Mouse (Mus musculus): ENCODE data around the gene Hist4h4. TPM values are rescaled to one million over a fixed set of nuclear protein-coding genes. Genes with fewer than 3 reads are reported as not detected.

Gene Hist4h4
- polyA plus RNA-seq, 1 experiment from 2014 or later = 0.79 TPM

Small RNA genes within 50 kb of the gene (microRNA-seq; reads per million reads assigned to microRNA genes)
- gene Gm44364 = not detected

Other genes with a start within 250 kb of the Hist4h4 start
- gene Plbd1, start 142.5 kb downstream of the Hist4h4 start, polyA plus RNA-seq (2016; fragmentation: Nextera tagmentation; extraction: Ambion mirVana) = 0.41 and 1.0 TPM in 2 replicates
- gene Gucy2c, start 22.6 kb downstream of the Hist4h4 start, polyA plus RNA-seq (2016; fragmentation: Nextera tagmentation; extraction: Ambion mirVana) = 0.05 and 0.17 TPM in 2 replicates
- 121 and 128 TPM in 2 replicates for gene H2afj, start 3.8 kb upstream of the Hist4h4 start, polyA plus RNA-seq (2016; fragmentation: Nextera tagmentation; extraction: Ambion mirVana)
- gene BC049715, start 23.2 kb upstream of the Hist4h4 start, polyA plus RNA-seq (2016; fragmentation: Nextera tagmentation; extraction: Ambion mirVana) = 1.1 and 1.9 TPM in 2 replicates
- gene Wbp11, start 23.8 kb upstream of the Hist4h4 start, polyA plus RNA-seq (2016; fragmentation: Nextera tagmentation; extraction: Ambion mirVana) = 137 and 146 TPM in 2 replicates
- 0.24 and 0.52 TPM in 2 replicates for gene Smco3, start 31.0 kb upstream of the Hist4h4 start, polyA plus RNA-seq (2016; fragmentation: Nextera tagmentation; extraction: Ambion mirVana)
- gene Art4, start 53.3 kb upstream of the Hist4h4 start, polyA plus RNA-seq (2016; fragmentation: Nextera tagmentation; extraction: Ambion mirVana) = 0.55 and 0.63 TPM in 2 replicates
- 6.2 and 7.2 TPM in 2 replicates for gene Mgp, start 71.4 kb upstream of the Hist4h4 start, polyA plus RNA-seq (2016; fragmentation: Nextera tagmentation; extraction: Ambion mirVana)
- not detected in 2 replicates for gene Erp27, start 117.8 kb upstream of the Hist4h4 start, polyA plus RNA-seq (2016; fragmentation: Nextera tagmentation; extraction: Ambion mirVana)
- gene Pde6h, start 119.4 kb upstream of the Hist4h4 start, polyA plus RNA-seq (2016; fragmentation: Nextera tagmentation; extraction: Ambion mirVana) = not detected in 2 replicates
- gene Arhgdib, start 137.5 kb upstream of the Hist4h4 start, polyA plus RNA-seq (2016; fragmentation: Nextera tagmentation; extraction: Ambion mirVana) = 18.6 and 22.9 TPM in 2 replicates

Measured in forebrain, embryonic 12.5 days (tissue).